Mouse (Mus musculus): ENCODE measurements around the gene Cybrd1. TPM values are rescaled to one million over a fixed set of nuclear protein-coding genes. Genes with fewer than 3 reads are reported as not detected.
A peak's percentile ranks its signal among the peaks of the same experiment; 100 is the strongest.

The Cybrd1 gene
- polyA plus RNA-seq, 1 experiment, result 1.5 TPM

- no peak overlapping the region for H3K27ac ChIP-seq (ENCODE audit: insufficient read depth, low read depth, low read length)
- no peak overlapping the region for H3K4me3 ChIP-seq (ENCODE audit: low read depth, low read length)
- no peaks in the 10 kb centered on the region for H3K36me3 ChIP-seq (ENCODE audit: control insufficient read depth, insufficient read depth, low read length)
- TF ChIP-seq CTCF (IDR thresholded peaks at IDR 0.05; ENCODE audit: extremely low read depth, insufficient read length, insufficient replicate concordance, low read depth, low read length) (no peak), POLR2A (IDR thresholded peaks at IDR 0.05; ENCODE audit: low read depth, low read length) (no peak)
- H3K4me1 ChIP-seq (ENCODE audit: control insufficient read depth, insufficient read depth, insufficient read length, low read length), result peaks cover 10% of the 10 kb centered on the region; the same call in 1 of the 2 replicates
- 46% methylated on average over 4 of the region's 4 CpGs for WGBS
- H3K27me3 ChIP-seq (ENCODE audit: control insufficient read depth, insufficient read depth, low read length), result no peaks in the 10 kb centered on the region
These were observed 28.1 kb downstream of the Cybrd1 start for GRCm38 (mm10) chr2:71145853-71146252.

GRCm38 (mm10) chr2:71146266-71146665, 28.5 kb downstream of the Cybrd1 start:
- no peak for TF ChIP-seq POLR2A (IDR thresholded peaks at IDR 0.05; ENCODE audit: low read depth, low read length)
- TF ChIP-seq CTCF (IDR thresholded peaks at IDR 0.05; ENCODE audit: extremely low read depth, insufficient read length, insufficient replicate concordance, low read depth, low read length), result no peak
- no peaks in the 10 kb centered on the region for H3K36me3 ChIP-seq (ENCODE audit: control insufficient read depth, insufficient read depth, low read length)
- no peaks in the 10 kb centered on the region for H3K27me3 ChIP-seq (ENCODE audit: control insufficient read depth, insufficient read depth, low read length)
- no peak overlapping the region for H3K27ac ChIP-seq (ENCODE audit: insufficient read depth, low read depth, low read length)
- WGBS, result 14% methylated on average over 3 of the region's 3 CpGs
- H3K4me1 ChIP-seq (ENCODE audit: control insufficient read depth, insufficient read depth, insufficient read length, low read length), result peaks cover 10% of the 10 kb centered on the region; the same call in 1 of the 2 replicates
- no peak overlapping the region for H3K4me3 ChIP-seq (ENCODE audit: low read depth, low read length)

GRCm38 (mm10) chr2:71147816-71148215, 30.1 kb downstream of the Cybrd1 start:
- Histone ChIP-seq H3K4me1 (ENCODE audit: control insufficient read depth, insufficient read depth, insufficient read length, low read length) (peaks cover 10% of the 10 kb centered on the region; the same call in 1 of the 2 replicates), H3K4me3 (ENCODE audit: low read depth, low read length) (no peak overlapping the region), H3K36me3 (ENCODE audit: control insufficient read depth, insufficient read depth, low read length) (no peaks in the 10 kb centered on the region), H3K27me3 (ENCODE audit: control insufficient read depth, insufficient read depth, low read length) (no peaks in the 10 kb centered on the region), H3K27ac (ENCODE audit: insufficient read depth, low read depth, low read length) (no peak overlapping the region)
- TF ChIP-seq CTCF (IDR thresholded peaks at IDR 0.05; ENCODE audit: extremely low read depth, insufficient read length, insufficient replicate concordance, low read depth, low read length) (no peak), POLR2A (IDR thresholded peaks at IDR 0.05; ENCODE audit: low read depth, low read length) (no peak)
- WGBS, result 27% methylated on average over 6 of the region's 6 CpGs

- Histone ChIP-seq H3K36me3 (ENCODE audit: control insufficient read depth, insufficient read depth, low read length) (no peaks in the 10 kb centered on the region), H3K27ac (ENCODE audit: insufficient read depth, low read depth, low read length) (no peak overlapping the region), H3K4me1 (ENCODE audit: control insufficient read depth, insufficient read depth, insufficient read length, low read length) (peaks cover 2% of the 10 kb centered on the region; the same call in 1 of the 2 replicates), H3K27me3 (ENCODE audit: control insufficient read depth, insufficient read depth, low read length) (no peaks in the 10 kb centered on the region), H3K4me3 (ENCODE audit: low read depth, low read length) (no peak overlapping the region)
- WGBS, result 92% methylated on average over 4 of the region's 4 CpGs
- TF ChIP-seq CTCF (IDR thresholded peaks at IDR 0.05; ENCODE audit: extremely low read depth, insufficient read length, insufficient replicate concordance, low read depth, low read length), result no peak
- no peak for TF ChIP-seq POLR2A (IDR thresholded peaks at IDR 0.05; ENCODE audit: low read depth, low read length)
These were observed 34.4 kb downstream of the Cybrd1 start for GRCm38 (mm10) chr2:71152170-71152569.

GRCm38 (mm10) chr2:71155486-71155885, 37.8 kb downstream of the Cybrd1 start:
- Histone ChIP-seq H3K4me3 (ENCODE audit: low read depth, low read length) (no peak overlapping the region), H3K36me3 (ENCODE audit: control insufficient read depth, insufficient read depth, low read length) (no peaks in the 10 kb centered on the region), H3K27me3 (ENCODE audit: control insufficient read depth, insufficient read depth, low read length) (no peaks in the 10 kb centered on the region), H3K27ac (ENCODE audit: insufficient read depth, low read depth, low read length) (no peak overlapping the region), H3K4me1 (ENCODE audit: control insufficient read depth, insufficient read depth, insufficient read length, low read length) (no peaks in the 10 kb centered on the region)
- TF ChIP-seq POLR2A (IDR thresholded peaks at IDR 0.05; ENCODE audit: low read depth, low read length), result no peak
- peak; percentile 98; the same call in 1 of the 2 replicates for TF ChIP-seq CTCF (IDR thresholded peaks at IDR 0.05; ENCODE audit: extremely low read depth, insufficient read length, insufficient replicate concordance, low read depth, low read length)
- 1% methylated on average over 8 of the region's 8 CpGs for WGBS

GRCm38 (mm10) chr2:71156446-71156845, 38.7 kb downstream of the Cybrd1 start:
- H3K4me3 ChIP-seq (ENCODE audit: low read depth, low read length), result no peak overlapping the region
- WGBS, result 88% methylated on average over 8 of the region's 8 CpGs
- no peak for TF ChIP-seq CTCF (IDR thresholded peaks at IDR 0.05; ENCODE audit: extremely low read depth, insufficient read length, insufficient replicate concordance, low read depth, low read length)
- no peak for TF ChIP-seq POLR2A (IDR thresholded peaks at IDR 0.05; ENCODE audit: low read depth, low read length)
- H3K36me3 ChIP-seq (ENCODE audit: control insufficient read depth, insufficient read depth, low read length), result no peaks in the 10 kb centered on the region
- no peaks in the 10 kb centered on the region for H3K4me1 ChIP-seq (ENCODE audit: control insufficient read depth, insufficient read depth, insufficient read length, low read length)
- H3K27ac ChIP-seq (ENCODE audit: insufficient read depth, low read depth, low read length), result no peak overlapping the region
- no peaks in the 10 kb centered on the region for H3K27me3 ChIP-seq (ENCODE audit: control insufficient read depth, insufficient read depth, low read length)

GRCm38 (mm10) chr2:71157881-71158280, 40.2 kb downstream of the Cybrd1 start:
- TF ChIP-seq CTCF (IDR thresholded peaks at IDR 0.05; ENCODE audit: extremely low read depth, insufficient read length, insufficient replicate concordance, low read depth, low read length) (no peak), POLR2A (IDR thresholded peaks at IDR 0.05; ENCODE audit: low read depth, low read length) (no peak)
- 92% methylated on average over 8 of the region's 8 CpGs for WGBS
- H3K27me3 ChIP-seq (ENCODE audit: control insufficient read depth, insufficient read depth, low read length), result no peaks in the 10 kb centered on the region

More at GRCm38 (mm10) chr2:71157881-71158280, 40.2 kb downstream of the Cybrd1 start:
- no peaks in the 10 kb centered on the region for H3K4me1 ChIP-seq (ENCODE audit: control insufficient read depth, insufficient read depth, insufficient read length, low read length)
- H3K27ac ChIP-seq (ENCODE audit: insufficient read depth, low read depth, low read length), result no peak overlapping the region
- no peak overlapping the region for H3K4me3 ChIP-seq (ENCODE audit: low read depth, low read length)
- H3K36me3 ChIP-seq (ENCODE audit: control insufficient read depth, insufficient read depth, low read length), result no peaks in the 10 kb centered on the region

Measured in small intestine, adult 2 months (tissue).